In the genomic region with DNA sequence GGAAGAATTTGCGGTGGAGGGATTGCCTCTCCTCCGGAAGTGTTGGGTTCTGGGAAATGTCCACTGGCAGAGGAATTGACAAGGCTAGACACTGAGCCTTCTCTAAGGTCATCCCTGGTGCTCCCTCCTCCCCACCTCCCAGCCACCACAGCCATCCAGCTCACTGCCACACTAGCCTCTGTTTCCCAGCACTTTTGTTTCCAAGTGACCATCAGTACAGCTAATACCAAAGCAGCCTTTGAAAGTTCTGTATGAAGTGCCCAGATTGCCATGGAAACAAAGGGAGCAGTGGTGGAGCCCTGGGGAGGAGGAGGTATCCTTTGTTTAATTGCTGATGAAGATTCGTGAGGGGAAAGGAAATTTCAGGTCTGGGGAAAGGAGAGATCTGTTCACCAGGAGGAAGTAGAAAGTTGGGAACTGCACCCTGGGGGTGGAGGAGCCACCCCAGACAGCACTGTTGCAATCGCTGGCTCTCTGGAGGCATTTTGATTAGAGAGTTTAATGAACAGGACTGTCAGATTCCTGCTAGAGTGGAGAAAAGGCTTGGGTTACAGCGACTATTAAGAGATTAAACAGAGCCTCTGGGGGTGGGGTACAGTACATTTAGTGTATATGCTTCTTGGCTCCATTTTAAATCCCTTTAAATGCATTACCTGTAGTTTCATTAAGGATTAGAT, we compare ENCODE assay signal across 11 mouse cellular contexts. TPM values are rescaled to one million over a fixed set of nuclear protein-coding genes. Genes with fewer than 3 reads are reported as not detected.
DNase-seq lines count a peak whose midpoint lies in the region; ATAC-seq lines count a peak whose summit lies in the region.
"Had no signal": no experiment of that assay in that cellular context is flagged by ENCODE, and none has a peak within 500 bp of the region (broad histone marks: within the 10 kb centered on the region; RNA-seq: fewer than 3 reads in every experiment).

No protein-coding gene starts in this region.

- no peak overlapping the region for H3K9ac ChIP-seq in neural tube, embryonic 11.5 days (ENCODE audit: low read length)
- H3K9ac ChIP-seq in embryonic facial prominence, embryonic 14.5 days (ENCODE audit: low read depth, low read length), result no peak overlapping the region
- no peak overlapping the region for H3K9ac ChIP-seq in hindbrain, embryonic 14.5 days
- no peak overlapping the region for H3K9ac ChIP-seq in neural tube, embryonic 14.5 days (replicated peaks; ENCODE audit: low read depth, low read length)

- WGBS in neural tube, embryonic 11.5 days, result 26% methylated on average over 5 of the region's 5 CpGs
- WGBS in embryonic facial prominence, embryonic 14.5 days, result 19% methylated on average over 5 of the region's 5 CpGs
- 24% methylated on average over 5 of the region's 5 CpGs for WGBS in hindbrain, embryonic 14.5 days
- WGBS in neural tube, embryonic 14.5 days, result 26% methylated on average over 5 of the region's 5 CpGs

- H3K27me3 ChIP-seq in neural tube, embryonic 11.5 days (ENCODE audit: control insufficient read depth, insufficient read depth, low read length), result no peaks in the 10 kb centered on the region
- no peaks in the 10 kb centered on the region for H3K27me3 ChIP-seq in embryonic facial prominence, embryonic 14.5 days (replicated peaks; ENCODE audit: control insufficient read depth, insufficient read depth, low read length)
- H3K27me3 ChIP-seq in hindbrain, embryonic 14.5 days (ENCODE audit: control insufficient read depth, insufficient read depth, low read length), result no peaks in the 10 kb centered on the region
- H3K27me3 ChIP-seq in neural tube, embryonic 14.5 days (ENCODE audit: control insufficient read depth, insufficient read depth, low read length), result no peaks in the 10 kb centered on the region

- H3K4me3 ChIP-seq in neural tube, embryonic 11.5 days (ENCODE audit: low read depth, low read length), result no peak overlapping the region
- H3K4me3 ChIP-seq in embryonic facial prominence, embryonic 14.5 days (ENCODE audit: low read depth, low read length), result no peak overlapping the region
- no peak overlapping the region for H3K4me3 ChIP-seq in hindbrain, embryonic 14.5 days (replicated peaks; ENCODE audit: low read length)
- H3K4me3 ChIP-seq in neural tube, embryonic 14.5 days (ENCODE audit: low read depth, low read length), result no peak overlapping the region
- H3K4me3 ChIP-seq: left cerebral cortex, adult 2 months had no signal

- no peaks in the 10 kb centered on the region for H3K9me3 ChIP-seq in neural tube, embryonic 11.5 days (ENCODE audit: control insufficient read depth, low read length)
- H3K9me3 ChIP-seq in embryonic facial prominence, embryonic 14.5 days (ENCODE audit: control insufficient read depth, low read length), result 0 out of 2 replicates have a peak, but pooled peaks cover 6% of the 10 kb centered on the region
- no peaks in the 10 kb centered on the region for H3K9me3 ChIP-seq in hindbrain, embryonic 14.5 days (ENCODE audit: control insufficient read depth, low read length)
- H3K9me3 ChIP-seq in neural tube, embryonic 14.5 days (ENCODE audit: control insufficient read depth, low read length), result no peaks in the 10 kb centered on the region

- peak; percentile 27 for DNase-seq in neural tube, embryonic 11.5 days (ENCODE audit: low spot score)
- no peak for DNase-seq in neural tube, embryonic 10.5 days (ENCODE audit: extremely low spot score, low spot score)
- DNase-seq in embryonic facial prominence, embryonic 14.5 days (ENCODE audit: low spot score), result peak; percentile 72
- no peak for DNase-seq in hindbrain, embryonic 14.5 days (ENCODE audit: low spot score)
- DNase-seq in cerebellum, postnatal 25 days, result no peak
- DNase-seq in lung, postnatal 36 days, result no peak
- DNase-seq: kidney, adult 9 months; lung, adult 2 months had no signal

- no peaks in the 10 kb centered on the region for H3K36me3 ChIP-seq in neural tube, embryonic 11.5 days (ENCODE audit: control insufficient read depth, insufficient read depth, low read length)
- no peaks in the 10 kb centered on the region for H3K36me3 ChIP-seq in embryonic facial prominence, embryonic 14.5 days (ENCODE audit: control insufficient read depth, insufficient read depth, low read length)
- no peaks in the 10 kb centered on the region for H3K36me3 ChIP-seq in hindbrain, embryonic 14.5 days (replicated peaks; ENCODE audit: control insufficient read depth, insufficient read depth)
- H3K36me3 ChIP-seq in neural tube, embryonic 14.5 days (ENCODE audit: control insufficient read depth, insufficient read depth, low read length), result no peaks in the 10 kb centered on the region

- H3K4me2 ChIP-seq in neural tube, embryonic 11.5 days (ENCODE audit: low read depth), result no peak overlapping the region
- H3K4me2 ChIP-seq in embryonic facial prominence, embryonic 14.5 days (ENCODE audit: low read depth, low read length), result no peak overlapping the region
- H3K4me2 ChIP-seq in hindbrain, embryonic 14.5 days (replicated peaks), result no peak overlapping the region
- H3K4me2 ChIP-seq in neural tube, embryonic 14.5 days (ENCODE audit: low read depth, low read length), result no peak overlapping the region

- H3K27ac ChIP-seq in neural tube, embryonic 11.5 days (ENCODE audit: low read depth, low read length), result no peak overlapping the region
- H3K27ac ChIP-seq in embryonic facial prominence, embryonic 14.5 days (replicated peaks; ENCODE audit: low read depth, low read length), result no peak overlapping the region
- peak overlapping the region; percentile 41; the same call in 1 of the 2 replicates for H3K27ac ChIP-seq in hindbrain, embryonic 14.5 days
- peak overlapping the region; percentile 7; the same call in 1 of the 2 replicates for H3K27ac ChIP-seq in neural tube, embryonic 14.5 days (ENCODE audit: low read depth, low read length)
- H3K27ac ChIP-seq: left cerebral cortex, adult 2 months had no signal

- H3K4me1 ChIP-seq in neural tube, embryonic 11.5 days (ENCODE audit: control insufficient read depth, insufficient read depth, low read length), result peaks cover 5% of the 10 kb centered on the region; the same call in 1 of the 2 replicates
- peaks cover 22% of the 10 kb centered on the region; the same call in 1 of the 2 replicates for H3K4me1 ChIP-seq in embryonic facial prominence, embryonic 14.5 days (ENCODE audit: control insufficient read depth, insufficient read depth, low read length)
- peaks cover 26% of the 10 kb centered on the region for H3K4me1 ChIP-seq in hindbrain, embryonic 14.5 days (replicated peaks; ENCODE audit: control insufficient read depth, insufficient read depth, low read length)
- H3K4me1 ChIP-seq in neural tube, embryonic 14.5 days (ENCODE audit: control insufficient read depth, insufficient read depth, low read length), result peaks cover 8% of the 10 kb centered on the region; the same call in 1 of the 2 replicates

- ATAC-seq in neural tube, embryonic 11.5 days (ENCODE audit: insufficient read depth, low FRiP score, low TSS enrichment), result peak; percentile 48; the same call in 1 of the 2 replicates
- ATAC-seq in embryonic facial prominence, embryonic 14.5 days (ENCODE audit: low read depth), result peak; percentile 78
- ATAC-seq in hindbrain, embryonic 14.5 days (ENCODE audit: low FRiP score), result peak; percentile 86; the same call in 1 of the 2 replicates
- ATAC-seq in neural tube, embryonic 14.5 days (ENCODE audit: low read depth), result peak; percentile 82
- no peak for ATAC-seq in activated CD4-positive, CD25-positive, alpha-beta regulatory T cell, adult 4 months

RNA-seq across cellular contexts. Expression of a gene that starts 20.6 kb away (rescaled TPM):
- polyA plus RNA-seq in neural tube, embryonic 11.5 days (2014; fragmentation: Nextera tagmentation; extraction: Ambion mirVana), result 3.9 and 4.5 TPM in 2 replicates
- 25.8 and 25.9 TPM in 2 replicates for polyA plus RNA-seq in embryonic facial prominence, embryonic 14.5 days (2014; fragmentation: Nextera tagmentation; extraction: Ambion mirVana)
- 13.9 and 16.6 TPM in 2 replicates for polyA plus RNA-seq in hindbrain, embryonic 14.5 days (2014; fragmentation: Nextera tagmentation; extraction: Ambion mirVana)
- 16.9 and 20.0 TPM in 2 replicates for polyA plus RNA-seq in neural tube, embryonic 14.5 days (2014; fragmentation: Nextera tagmentation; extraction: Ambion mirVana)
- polyA plus RNA-seq in activated CD4-positive, CD25-positive, alpha-beta regulatory T cell, adult 4 months (2017; shearing (Covaris generic)), result not detected

RNA-seq across cellular contexts. Expression of a gene that starts 53.1 kb away (rescaled TPM):
- 5.0 and 5.7 TPM in 2 replicates for polyA plus RNA-seq in neural tube, embryonic 11.5 days (2014; fragmentation: Nextera tagmentation; extraction: Ambion mirVana)
- polyA plus RNA-seq in embryonic facial prominence, embryonic 14.5 days (2014; fragmentation: Nextera tagmentation; extraction: Ambion mirVana), result 6.8 and 7.1 TPM in 2 replicates
- polyA plus RNA-seq in hindbrain, embryonic 14.5 days (2014; fragmentation: Nextera tagmentation; extraction: Ambion mirVana), result 18.0 and 20.7 TPM in 2 replicates
- 14.6 and 16.6 TPM in 2 replicates for polyA plus RNA-seq in neural tube, embryonic 14.5 days (2014; fragmentation: Nextera tagmentation; extraction: Ambion mirVana)
- polyA plus RNA-seq in activated CD4-positive, CD25-positive, alpha-beta regulatory T cell, adult 4 months (2017; shearing (Covaris generic)), result 1 to 10 TPM in 1 of 2 experiments, under 1 TPM in 1; 0.98 to 1.5 TPM

Comparison
In these comparisons a context has a peak if more than half of its experiments do, and no peak if none do; other contexts are left out.
1. DNase-seq: peak in neural tube, embryonic 11.5 days (single experiment) and embryonic facial prominence, embryonic 14.5 days (single experiment); none in neural tube, embryonic 10.5 days (single experiment), hindbrain, embryonic 14.5 days (single experiment), cerebellum, postnatal 25 days (0 of 2) and lung, postnatal 36 days (single experiment).
2. H3K27ac ChIP-seq: peak in hindbrain, embryonic 14.5 days (single experiment) and neural tube, embryonic 14.5 days (single experiment); none in neural tube, embryonic 11.5 days (single experiment) and embryonic facial prominence, embryonic 14.5 days (single experiment).